Mouse (Mus musculus) right cerebral cortex, postnatal 4 days (tissue): Measurements from ENCODE around the gene Slc27a4.

Source experiments
- DNase-seq: peaks from one replicate; pipeline ENCODE4 v3.0.0-alpha.2; 2022

Slc27a4 gene

GRCm38 (mm10) chr2:29820025-29820817 is 17.8 kb downstream of the Slc27a4 start, which contains the start of gene Urm1:
Gene Urm1, plus strand, starts transcription at chr2:29820075.
- DNase-seq: peak; percentile 74

GRCm38 (mm10) chr2:29826318-29826925 is 24.0 kb downstream of the Slc27a4 start:
- DNase-seq: no peak

GRCm38 (mm10) chr2:29826926-29827708 is 24.7 kb downstream of the Slc27a4 start:
- DNase-seq: peak; percentile 86

GRCm38 (mm10) chr2:29827709-29828024 is 25.2 kb downstream of the Slc27a4 start:
- no peak for DNase-seq

- no peak for DNase-seq
These were observed 28.7 kb downstream of the Slc27a4 start for GRCm38 (mm10) chr2:29831106-29831505.

GRCm38 (mm10) chr2:29833796-29834195 is 31.4 kb downstream of the Slc27a4 start:
- DNase-seq: no peak

- no peak for DNase-seq
These were observed 33.0 kb downstream of the Slc27a4 start for GRCm38 (mm10) chr2:29835391-29835899.

- no peak for DNase-seq
These were observed 37.0 kb downstream of the Slc27a4 start for GRCm38 (mm10) chr2:29839460-29839859.

GRCm38 (mm10) chr2:29843231-29844105 is 41.0 kb downstream of the Slc27a4 start:
- DNase-seq: no peak

GRCm38 (mm10) chr2:29844115-29844514 is 41.7 kb downstream of the Slc27a4 start:
- DNase-seq: no peak

- DNase-seq: no peak
These were observed 42.2 kb downstream of the Slc27a4 start for GRCm38 (mm10) chr2:29844661-29845060.

- no peak for DNase-seq
These were observed 43.2 kb downstream of the Slc27a4 start for GRCm38 (mm10) chr2:29845636-29846035.

GRCm38 (mm10) chr2:29846061-29846853 is 43.8 kb downstream of the Slc27a4 start:
- peak; percentile 18 for DNase-seq

- DNase-seq: no peak
These were observed 44.5 kb downstream of the Slc27a4 start for GRCm38 (mm10) chr2:29846911-29847310.

- DNase-seq: no peak
These were observed 46.6 kb downstream of the Slc27a4 start for GRCm38 (mm10) chr2:29849041-29849440.

- no peak for DNase-seq
These were observed 47.5 kb downstream of the Slc27a4 start for GRCm38 (mm10) chr2:29849841-29850480.

GRCm38 (mm10) chr2:29852957-29853485 is 50.6 kb downstream of the Slc27a4 start:
- DNase-seq: no peak

- DNase-seq: no peak
These were observed 51.3 kb downstream of the Slc27a4 start for GRCm38 (mm10) chr2:29853736-29854135.

- DNase-seq: no peak
These were observed 53.3 kb downstream of the Slc27a4 start for GRCm38 (mm10) chr2:29855585-29856210.
